Mouse (Mus musculus) activated CD4-positive, CD25-positive, alpha-beta regulatory T cell, adult 9 weeks (primary cell): ENCODE data around the gene Olfr789. TPM values are rescaled to one million over a fixed set of nuclear protein-coding genes. Genes with fewer than 3 reads are reported as not detected.

ENCODE experiments used
- polyA plus RNA-seq: library from polyadenylated mRNA; unstranded; fragments of 100-300 nt; shearing (Covaris generic); gene quantifications from one replicate; pipeline ENCODE4 v1.2.1, GENCODE M21; 2017

Olfr789 gene
- not detected for polyA plus RNA-seq

GRCm38 (mm10) chr10:129484452-129484851 lies at the start of gene Olfr789:
TSS of gene Olfr789 (plus strand) at chr10:129484752.

DNA sequence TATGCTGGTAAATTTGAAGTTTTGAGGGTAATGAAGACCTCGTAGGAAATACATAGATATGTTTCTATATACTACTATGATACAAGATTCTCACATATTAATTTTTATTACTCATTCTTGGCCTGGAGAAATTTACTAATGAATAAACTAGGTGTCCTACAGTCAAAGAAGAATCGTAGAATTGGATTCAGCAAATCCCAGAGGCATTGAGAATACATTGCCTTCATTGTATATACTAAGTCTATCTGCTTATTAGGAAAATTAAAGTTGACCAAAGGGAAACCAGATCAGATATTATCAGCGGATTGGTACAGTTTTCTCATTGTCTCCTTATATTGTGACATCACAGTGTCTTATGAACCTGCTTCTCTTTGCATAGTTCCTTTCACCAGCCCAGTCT lies 23.0 kb upstream of the Olfr789 start, which contains the start of gene Olfr787:
Gene Olfr787 (plus strand): TSS at position 301 of the 400 bp plus-strand sequence.

GRCm38 (mm10) chr10:129470698-129471097 lies 13.9 kb upstream of the Olfr789 start, which contains the start of gene Olfr788:
TSS of gene Olfr788 (plus strand) at chr10:129470998.

GRCm38 (mm10) chr10:129498192-129498591 lies 13.6 kb downstream of the Olfr789 start, which contains the start of gene Olfr790:
TSS of gene Olfr790 (plus strand) at chr10:129498492.

GRCm38 (mm10) chr10:129521492-129521891 lies 36.9 kb downstream of the Olfr789 start, which contains the start of gene Olfr791:
TSS of gene Olfr791 (plus strand) at chr10:129521792.

DNA sequence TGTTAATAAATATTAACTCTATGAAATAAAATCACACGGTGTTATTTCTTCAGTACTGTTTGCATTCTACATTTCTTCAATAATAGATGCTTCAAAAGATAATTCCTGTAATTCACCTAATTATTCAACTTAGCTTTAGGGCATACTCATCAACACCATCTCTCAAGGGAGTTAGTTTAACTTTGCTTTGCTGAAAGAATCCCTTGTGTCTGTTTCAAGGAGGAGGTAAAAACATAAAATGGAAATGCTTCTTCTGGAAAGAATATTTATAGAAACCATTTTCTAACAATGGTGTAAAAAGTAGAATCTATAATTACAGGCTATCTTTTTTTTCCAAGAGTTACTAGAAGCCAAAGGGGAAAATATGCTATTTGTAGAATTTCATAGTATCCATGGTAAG lies 54.3 kb downstream of the Olfr789 start, which contains the start of gene Olfr792:
Gene Olfr792 (plus strand): TSS at position 301 of the 400 bp plus-strand sequence.

Other genes with a start within 250 kb of the Olfr789 start
- not detected for gene Olfr774, start 248.5 kb upstream of the Olfr789 start, polyA plus RNA-seq
- not detected for gene Olfr775, start 236.3 kb upstream of the Olfr789 start, polyA plus RNA-seq
- not detected for gene Olfr776, start 225.6 kb upstream of the Olfr789 start, polyA plus RNA-seq
- not detected for gene Olfr777, start 213.3 kb upstream of the Olfr789 start, polyA plus RNA-seq
- gene Olfr780, start 166.6 kb upstream of the Olfr789 start, polyA plus RNA-seq = not detected
- gene Olfr781, start 155.9 kb upstream of the Olfr789 start, polyA plus RNA-seq = not detected
- gene Olfr782, start 135.9 kb upstream of the Olfr789 start, polyA plus RNA-seq = not detected
- not detected for gene Olfr784, start 100.7 kb upstream of the Olfr789 start, polyA plus RNA-seq
- not detected for gene Olfr785, start 79.3 kb upstream of the Olfr789 start, polyA plus RNA-seq
- gene Olfr786, start 57.4 kb upstream of the Olfr789 start, polyA plus RNA-seq = not detected
- gene Olfr787, start 22.9 kb upstream of the Olfr789 start, polyA plus RNA-seq = 0.05 TPM
- gene Olfr788, start 13.8 kb upstream of the Olfr789 start, polyA plus RNA-seq = not detected
- gene Olfr790, start 13.7 kb downstream of the Olfr789 start, polyA plus RNA-seq = not detected
- not detected for gene Olfr791, start 37.0 kb downstream of the Olfr789 start, polyA plus RNA-seq
- not detected for gene Olfr792, start 54.4 kb downstream of the Olfr789 start, polyA plus RNA-seq
- not detected for gene Olfr794, start 82.9 kb downstream of the Olfr789 start, polyA plus RNA-seq
- not detected for gene Olfr796, start 127.8 kb downstream of the Olfr789 start, polyA plus RNA-seq
- gene Olfr798, start 143.2 kb downstream of the Olfr789 start, polyA plus RNA-seq = not detected
- gene Olfr799, start 152.7 kb downstream of the Olfr789 start, polyA plus RNA-seq = not detected
- not detected for gene Olfr800, start 172.9 kb downstream of the Olfr789 start, polyA plus RNA-seq
- not detected for gene Olfr801, start 189.1 kb downstream of the Olfr789 start, polyA plus RNA-seq
- not detected for gene Olfr802, start 203.4 kb downstream of the Olfr789 start, polyA plus RNA-seq
- gene Olfr803, start 209.5 kb downstream of the Olfr789 start, polyA plus RNA-seq = not detected
- gene Olfr804, start 218.5 kb downstream of the Olfr789 start, polyA plus RNA-seq = not detected
- not detected for gene Olfr805, start 244.6 kb downstream of the Olfr789 start, polyA plus RNA-seq